Mouse (Mus musculus) stomach, embryonic 16.5 days (tissue): ENCODE results near the gene Zxdc. TPM values are rescaled to one million over a fixed set of nuclear protein-coding genes. Genes with fewer than 3 reads are reported as not detected.
A peak's percentile ranks its signal among the peaks of the same experiment; 100 is the strongest.

Source experiments
- ATAC-seq: fragments of 200-750 bp; cut with Nextera tagmentation; 2 replicates; pipeline ENCODE4 v1.8.0; 2017; ENCODE audit warnings: moderate number of reproducible peaks, moderate TSS enrichment; ENCODE audit not compliant: insufficient read depth, low FRiP score
- H3K27ac ChIP-seq: fragments of 300-500 bp; sonication (generic); 2 replicates; pipeline ENCODE4 v1.5.1; 2014; ENCODE audit warnings: low read length
- H3K27me3 ChIP-seq: fragments of 300-500 bp; sonication (generic); 2 replicates; pipeline ENCODE4 v1.6.1; 2014; ENCODE audit warnings: low read length, control low read depth, mixed read lengths; ENCODE audit not compliant: control insufficient read depth, insufficient read depth
- H3K36me3 ChIP-seq: fragments of 300-500 bp; sonication (generic); 2 replicates; pipeline ENCODE4 v1.6.1; 2014; ENCODE audit warnings: low read length; ENCODE audit not compliant: control insufficient read depth, insufficient read depth
- H3K4me1 ChIP-seq: fragments of 300-500 bp; sonication (generic); 2 replicates; pipeline ENCODE4 v1.6.1; 2014; ENCODE audit warnings: low read length, control low read depth, mixed read lengths; ENCODE audit not compliant: control insufficient read depth, insufficient read depth
- H3K4me2 ChIP-seq: fragments of 300-500 bp; sonication (generic); 2 replicates; pipeline ENCODE4 v1.6.1; 2014; ENCODE audit warnings: low read depth, low read length, mixed read lengths
- H3K4me3 ChIP-seq: fragments of 300-500 bp; sonication (generic); replicated peaks from 2 replicates; pipeline ENCODE4 v1.5.1; 2014; ENCODE audit warnings: mild to moderate bottlenecking, low read length
- H3K9ac ChIP-seq: fragments of 300-500 bp; sonication (generic); 2 replicates; pipeline ENCODE4 v1.6.1; 2014; ENCODE audit warnings: low read length
- H3K9me3 ChIP-seq: fragments of 300-500 bp; sonication (generic); replicated peaks from 2 replicates; pipeline ENCODE4 v1.6.1; 2016; ENCODE audit warnings: low read length, control low read depth; ENCODE audit not compliant: control insufficient read depth
- WGBS: fragments of 180-500 bp; shearing (Covaris S2); extraction: QIAGEN DNeasy Blood & Tissue Kit; methylation state at CpG from one replicate; pipeline ENCODE4 v1.1.7; 2014; 5-methylcytosine and 5-hydroxymethylcytosine counted together
- polyA plus RNA-seq: library from polyadenylated mRNA; unstranded; fragments of >200 nt; fragmentation: Nextera tagmentation; extraction: Ambion mirVana; gene quantifications from 2 replicates; pipeline ENCODE4 v1.2.1, GENCODE M21; 2015

Gene Zxdc
- polyA plus RNA-seq, 1 experiment from 2014 or later, result 4.7 TPM

- H3K27ac ChIP-seq, result no peak overlapping the region
- no peak overlapping the region for H3K9ac ChIP-seq
- H3K4me1 ChIP-seq, result no peaks in the 10 kb centered on the region
- no peak overlapping the region for H3K4me2 ChIP-seq
- no peaks in the 10 kb centered on the region for H3K36me3 ChIP-seq
- no peaks in the 10 kb centered on the region for H3K27me3 ChIP-seq
- ATAC-seq, result no peak
- no peak overlapping the region for H3K4me3 ChIP-seq
- no peaks in the 10 kb centered on the region for H3K9me3 ChIP-seq
- WGBS, result 72% methylated on average over 3 of the region's 3 CpGs
Observed at GRCm38 (mm10) chr6:90334244-90334643, 35.0 kb upstream of the Zxdc start.

GRCm38 (mm10) chr6:90342343-90342742 is 26.9 kb upstream of the Zxdc start:
- H3K27me3 ChIP-seq, result no peaks in the 10 kb centered on the region
- no peaks in the 10 kb centered on the region for H3K4me1 ChIP-seq
- ATAC-seq, result no peak
- H3K9ac ChIP-seq, result no peak overlapping the region
- 65% methylated on average over 2 of the region's 2 CpGs for WGBS
- no peak overlapping the region for H3K4me2 ChIP-seq
- no peak overlapping the region for H3K4me3 ChIP-seq
- no peak overlapping the region for H3K27ac ChIP-seq
- H3K36me3 ChIP-seq, result no peaks in the 10 kb centered on the region
- H3K9me3 ChIP-seq, result no peaks in the 10 kb centered on the region

- Histone ChIP-seq H3K27me3 (no peaks in the 10 kb centered on the region), H3K4me2 (no peak overlapping the region), H3K4me1 (no peaks in the 10 kb centered on the region), H3K9ac (no peak overlapping the region), H3K4me3 (no peak overlapping the region), H3K36me3 (no peaks in the 10 kb centered on the region), H3K9me3 (no peaks in the 10 kb centered on the region), H3K27ac (0 out of 2 replicates have a peak overlapping the region, but pooled peaks have one; percentile 9)
- no peak for ATAC-seq
- 68% methylated on average over 4 of the region's 4 CpGs for WGBS
Observed at GRCm38 (mm10) chr6:90347183-90347582, 22.1 kb upstream of the Zxdc start.

- no peaks in the 10 kb centered on the region for H3K36me3 ChIP-seq
- no peaks in the 10 kb centered on the region for H3K9me3 ChIP-seq
- WGBS, result 68% methylated on average over 4 of the region's 4 CpGs
- H3K4me2 ChIP-seq, result no peak overlapping the region
- no peak overlapping the region for H3K9ac ChIP-seq
- no peak for ATAC-seq
- no peak overlapping the region for H3K27ac ChIP-seq
- H3K27me3 ChIP-seq, result no peaks in the 10 kb centered on the region
- no peak overlapping the region for H3K4me3 ChIP-seq
- H3K4me1 ChIP-seq, result no peaks in the 10 kb centered on the region
Observed at GRCm38 (mm10) chr6:90348500-90348899, 20.8 kb upstream of the Zxdc start.

- no peaks in the 10 kb centered on the region for H3K36me3 ChIP-seq
- H3K9ac ChIP-seq, result no peak overlapping the region
- no peak overlapping the region for H3K4me3 ChIP-seq
- H3K9me3 ChIP-seq, result no peaks in the 10 kb centered on the region
- no peak for ATAC-seq
- H3K4me1 ChIP-seq, result no peaks in the 10 kb centered on the region
- no peak overlapping the region for H3K4me2 ChIP-seq
- H3K27ac ChIP-seq, result no peak overlapping the region
- WGBS, result 56% methylated on average over 2 of the region's 2 CpGs
- no peaks in the 10 kb centered on the region for H3K27me3 ChIP-seq
Observed at GRCm38 (mm10) chr6:90350011-90350410, 19.3 kb upstream of the Zxdc start.

GRCm38 (mm10) chr6:90358142-90358541 is 11.2 kb upstream of the Zxdc start:
- Histone ChIP-seq H3K27ac (peak overlapping the region; percentile 2; the same call in 1 of the 2 replicates), H3K27me3 (no peaks in the 10 kb centered on the region)

GRCm38 (mm10) chr6:90359445-90359844 is 9.8 kb upstream of the Zxdc start:
- H3K4me3 ChIP-seq, result no peak overlapping the region
- 69% methylated on average over 2 of the region's 2 CpGs for WGBS
- ATAC-seq, result no peak
- peaks cover 23% of the 10 kb centered on the region for H3K4me1 ChIP-seq
- no peak overlapping the region for H3K9ac ChIP-seq
- no peaks in the 10 kb centered on the region for H3K36me3 ChIP-seq
- peak overlapping the region; percentile 68; the same call in 1 of the 2 replicates for H3K27ac ChIP-seq
- H3K4me2 ChIP-seq, result no peak overlapping the region
- no peaks in the 10 kb centered on the region for H3K9me3 ChIP-seq
- H3K27me3 ChIP-seq, result no peaks in the 10 kb centered on the region

More at GRCm38 (mm10) chr6:90358142-90358541, 11.2 kb upstream of the Zxdc start:
- H3K4me1 ChIP-seq, result peaks cover 23% of the 10 kb centered on the region
- H3K4me2 ChIP-seq, result no peak overlapping the region
- H3K4me3 ChIP-seq, result no peak overlapping the region
- no peak overlapping the region for H3K9ac ChIP-seq
- H3K9me3 ChIP-seq, result no peaks in the 10 kb centered on the region
- ATAC-seq, result no peak
- no peaks in the 10 kb centered on the region for H3K36me3 ChIP-seq
- WGBS, result 43% methylated on average over 5 of the region's 5 CpGs

GRCm38 (mm10) chr6:90360024-90360781 is 9.1 kb upstream of the Zxdc start:
- peak overlapping the region; percentile 19; the same call in 1 of the 2 replicates for H3K4me2 ChIP-seq
- H3K9ac ChIP-seq, result no peak overlapping the region
- H3K36me3 ChIP-seq, result no peaks in the 10 kb centered on the region
- WGBS, result 29% methylated on average over 7 of the region's 7 CpGs
- ATAC-seq, result peak; percentile 59
- H3K9me3 ChIP-seq, result no peaks in the 10 kb centered on the region
- H3K27ac ChIP-seq, result peak overlapping the region; percentile 68
- H3K4me3 ChIP-seq, result no peak overlapping the region
- peaks cover 23% of the 10 kb centered on the region for H3K4me1 ChIP-seq
- no peaks in the 10 kb centered on the region for H3K27me3 ChIP-seq

GRCm38 (mm10) chr6:90360922-90361614 is 8.2 kb upstream of the Zxdc start:
- Histone ChIP-seq H3K4me1 (peaks cover 23% of the 10 kb centered on the region), H3K27me3 (no peaks in the 10 kb centered on the region), H3K4me3 (no peak overlapping the region), H3K27ac (peak overlapping the region; percentile 68), H3K9ac (no peak overlapping the region), H3K9me3 (no peaks in the 10 kb centered on the region), H3K4me2 (no peak overlapping the region), H3K36me3 (no peaks in the 10 kb centered on the region)
- 67% methylated on average over 6 of the region's 6 CpGs for WGBS
- ATAC-seq, result no peak
